Mouse (Mus musculus) liver, embryonic 12.5 days (tissue): ENCODE measurements around the gene Osbpl9. TPM values are rescaled to one million over a fixed set of nuclear protein-coding genes. Genes with fewer than 3 reads are reported as not detected.
A peak's percentile ranks its signal among the peaks of the same experiment; 100 is the strongest.

ENCODE experiments used
- ATAC-seq: fragments of 200-750 bp; cut with Nextera tagmentation; 2 replicates; pipeline ENCODE4 v1.8.0; 2017; ENCODE audit warnings: moderate number of reproducible peaks, mild to moderate bottlenecking, moderate library complexity
- H3K27ac ChIP-seq: fragments of 300-500 bp; sonication (generic); 2 replicates; pipeline ENCODE4 v1.5.1; 2016; ENCODE audit warnings: mild to moderate bottlenecking
- H3K27me3 ChIP-seq: fragments of 300-500 bp; sonication (generic); replicated peaks from 2 replicates; pipeline ENCODE4 v1.6.1; 2016; ENCODE audit warnings: mild to moderate bottlenecking, moderate library complexity
- H3K36me3 ChIP-seq: fragments of 300-500 bp; sonication (generic); 2 replicates; pipeline ENCODE4 v1.6.1; 2016; ENCODE audit warnings: mild to moderate bottlenecking, moderate library complexity
- H3K4me1 ChIP-seq: fragments of 300-500 bp; sonication (generic); 2 replicates; pipeline ENCODE4 v1.6.1; 2016
- H3K4me2 ChIP-seq: fragments of 300-500 bp; sonication (generic); 2 replicates; pipeline ENCODE4 v1.6.1; 2016; ENCODE audit warnings: mild to moderate bottlenecking, moderate library complexity
- H3K4me3 ChIP-seq: fragments of 300-500 bp; sonication (generic); 2 replicates; pipeline ENCODE4 v1.5.1; 2016; ENCODE audit warnings: mild to moderate bottlenecking, moderate library complexity
- H3K9ac ChIP-seq: fragments of 300-500 bp; sonication (generic); 2 replicates; pipeline ENCODE4 v1.6.1; 2016; ENCODE audit warnings: mild to moderate bottlenecking, moderate library complexity
- H3K9me3 ChIP-seq: fragments of 300-500 bp; sonication (generic); replicated peaks from 2 replicates; pipeline ENCODE4 v1.6.1; 2016; ENCODE audit warnings: mild to moderate bottlenecking, moderate library complexity
- WGBS: fragments of 180-500 bp; shearing (Covaris S2); methylation state at CpG from one replicate; pipeline ENCODE4 v1.1.7; 2016; ENCODE audit not compliant: insufficient replicate concordance; 5-methylcytosine and 5-hydroxymethylcytosine counted together
- polyA plus RNA-seq: library from polyadenylated mRNA; unstranded; fragments of >200 nt; fragmentation: Nextera tagmentation; extraction: Ambion mirVana; gene quantifications from 2 replicates; pipeline ENCODE4 v1.2.1, GENCODE M21; 2016

The Osbpl9 gene
- polyA plus RNA-seq, 1 experiment from 2014 or later: 33.3 TPM

DNA sequence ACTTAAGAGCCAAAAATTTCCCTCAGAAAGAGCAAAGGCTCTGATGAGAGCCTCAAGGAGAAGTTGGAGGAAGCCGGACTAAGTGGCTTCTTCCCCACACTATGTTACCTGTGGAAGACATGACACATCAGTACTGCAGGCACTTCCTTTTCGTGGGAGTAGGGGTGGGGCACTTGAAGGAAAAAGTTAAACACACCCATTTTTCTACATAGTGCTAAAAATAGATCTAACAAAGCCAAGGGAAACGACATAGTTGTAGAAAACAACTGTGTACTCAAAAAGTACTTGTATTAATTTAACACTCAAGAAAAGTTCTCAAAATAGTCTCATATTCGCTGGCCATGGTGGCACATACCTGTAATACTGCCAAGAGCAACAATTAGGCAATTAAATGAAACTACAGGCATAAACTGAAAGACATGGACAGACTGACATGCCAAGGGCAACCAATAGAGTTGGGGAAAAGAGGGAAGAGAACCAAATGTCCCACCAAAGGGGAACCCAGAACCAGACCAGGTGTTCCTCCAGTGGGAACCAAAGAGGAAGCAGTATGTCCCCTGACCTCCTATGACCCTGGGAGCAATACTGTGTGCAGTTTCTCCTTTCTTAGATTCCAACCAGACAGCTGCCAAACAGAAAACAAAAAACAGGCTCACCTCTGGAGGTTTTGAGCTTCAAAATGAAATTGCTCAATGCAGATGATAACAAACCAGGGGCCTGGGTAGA is 79.1 kb downstream of the Osbpl9 start:
- no peaks in the 10 kb centered on the region for H3K36me3 ChIP-seq
- H3K4me2 ChIP-seq: no peak overlapping the region
- WGBS: 38% methylated on average over 4 of the region's 4 CpGs
- no peak overlapping the region for H3K4me3 ChIP-seq
- no peak for ATAC-seq
- H3K27me3 ChIP-seq: no peaks in the 10 kb centered on the region
- H3K9me3 ChIP-seq: no peaks in the 10 kb centered on the region
- peaks cover 19% of the 10 kb centered on the region for H3K4me1 ChIP-seq
- no peak overlapping the region for H3K27ac ChIP-seq
- no peak overlapping the region for H3K9ac ChIP-seq

DNA sequence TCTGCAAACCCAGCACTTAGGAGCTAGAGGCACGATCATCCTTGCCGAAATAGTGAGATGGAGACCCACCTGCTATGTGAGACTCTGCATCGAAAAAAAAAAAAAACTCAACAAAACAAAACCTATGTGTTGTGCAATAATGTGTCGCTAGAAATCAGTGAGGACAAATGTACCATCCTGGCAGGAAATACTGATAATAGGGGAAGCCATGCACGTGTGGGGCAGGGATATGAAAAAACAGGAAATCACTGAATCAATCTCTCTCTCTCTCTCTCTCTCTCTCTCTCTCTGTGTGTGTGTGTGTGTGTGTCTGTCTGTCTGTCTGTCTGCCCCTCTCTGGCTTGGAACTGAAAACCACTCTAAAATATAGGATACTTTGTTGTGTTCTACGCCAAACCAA is 81.3 kb downstream of the Osbpl9 start:
- 44% methylated on average over 6 of the region's 6 CpGs for WGBS
- ATAC-seq: no peak
- H3K36me3 ChIP-seq: no peaks in the 10 kb centered on the region
- no peak overlapping the region for H3K27ac ChIP-seq
- H3K9me3 ChIP-seq: no peaks in the 10 kb centered on the region
- no peak overlapping the region for H3K4me2 ChIP-seq
- peaks cover 35% of the 10 kb centered on the region for H3K4me1 ChIP-seq
- H3K4me3 ChIP-seq: no peak overlapping the region
- H3K27me3 ChIP-seq: no peaks in the 10 kb centered on the region
- no peak overlapping the region for H3K9ac ChIP-seq

DNA sequence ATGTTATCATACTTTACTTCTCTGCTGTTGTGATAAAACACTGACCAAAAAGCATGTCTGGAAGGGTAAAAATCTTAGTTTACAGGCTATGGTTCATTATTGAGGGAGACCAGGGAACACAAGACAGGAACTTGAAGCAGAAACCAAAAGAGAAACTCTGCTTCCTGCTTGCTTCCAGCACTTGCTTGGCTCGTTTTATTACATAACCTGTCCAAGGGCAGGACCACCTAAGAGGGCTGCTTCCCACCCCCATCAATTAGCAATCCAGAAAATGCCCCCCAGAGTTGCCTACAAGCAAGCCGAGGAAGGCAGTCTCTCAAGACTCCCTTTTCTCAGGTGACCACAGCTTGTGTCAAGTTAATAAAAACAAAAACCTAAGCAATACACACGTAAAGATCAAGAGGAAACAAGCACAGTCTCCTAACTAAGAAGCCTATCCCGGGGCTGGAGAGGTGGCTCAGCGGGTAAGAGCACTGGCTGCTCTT is 82.4 kb downstream of the Osbpl9 start:
- ATAC-seq: no peak
- WGBS: 71% methylated on average over 5 of the region's 5 CpGs
- H3K4me3 ChIP-seq: no peak overlapping the region
- H3K27ac ChIP-seq: no peak overlapping the region
- peaks cover 45% of the 10 kb centered on the region for H3K4me1 ChIP-seq
- H3K36me3 ChIP-seq: no peaks in the 10 kb centered on the region
- no peak overlapping the region for H3K4me2 ChIP-seq
- H3K9ac ChIP-seq: no peak overlapping the region
- no peaks in the 10 kb centered on the region for H3K9me3 ChIP-seq
- H3K27me3 ChIP-seq: no peaks in the 10 kb centered on the region

DNA sequence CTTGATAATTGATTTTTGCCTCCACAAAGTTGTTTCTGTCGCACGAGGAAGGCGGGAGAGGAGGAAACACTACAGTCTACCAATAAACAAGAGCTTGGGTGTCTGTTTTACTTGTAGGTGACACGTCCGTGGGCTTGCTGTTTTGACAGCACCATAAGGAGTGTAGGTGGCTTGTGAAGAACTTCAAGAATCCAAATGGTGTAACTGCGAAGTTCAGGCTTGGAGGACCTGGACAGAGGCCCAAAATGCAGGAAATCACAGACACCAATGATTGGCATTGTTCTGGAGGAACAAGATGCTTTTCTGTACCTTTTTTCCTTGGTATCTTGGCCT is 83.8 kb downstream of the Osbpl9 start:
- peak; percentile 37 for ATAC-seq
- Histone ChIP-seq H3K4me1 (peaks cover 49% of the 10 kb centered on the region), H3K9me3 (no peaks in the 10 kb centered on the region), H3K4me3 (peak overlapping the region; percentile 71), H3K9ac (peak overlapping the region; percentile 78), H3K27me3 (no peaks in the 10 kb centered on the region), H3K36me3 (no peaks in the 10 kb centered on the region), H3K27ac (peak overlapping the region; percentile 82; the same call in 1 of the 2 replicates), H3K4me2 (peak overlapping the region; percentile 78)
- 6% methylated on average over 6 of the region's 6 CpGs for WGBS

DNA sequence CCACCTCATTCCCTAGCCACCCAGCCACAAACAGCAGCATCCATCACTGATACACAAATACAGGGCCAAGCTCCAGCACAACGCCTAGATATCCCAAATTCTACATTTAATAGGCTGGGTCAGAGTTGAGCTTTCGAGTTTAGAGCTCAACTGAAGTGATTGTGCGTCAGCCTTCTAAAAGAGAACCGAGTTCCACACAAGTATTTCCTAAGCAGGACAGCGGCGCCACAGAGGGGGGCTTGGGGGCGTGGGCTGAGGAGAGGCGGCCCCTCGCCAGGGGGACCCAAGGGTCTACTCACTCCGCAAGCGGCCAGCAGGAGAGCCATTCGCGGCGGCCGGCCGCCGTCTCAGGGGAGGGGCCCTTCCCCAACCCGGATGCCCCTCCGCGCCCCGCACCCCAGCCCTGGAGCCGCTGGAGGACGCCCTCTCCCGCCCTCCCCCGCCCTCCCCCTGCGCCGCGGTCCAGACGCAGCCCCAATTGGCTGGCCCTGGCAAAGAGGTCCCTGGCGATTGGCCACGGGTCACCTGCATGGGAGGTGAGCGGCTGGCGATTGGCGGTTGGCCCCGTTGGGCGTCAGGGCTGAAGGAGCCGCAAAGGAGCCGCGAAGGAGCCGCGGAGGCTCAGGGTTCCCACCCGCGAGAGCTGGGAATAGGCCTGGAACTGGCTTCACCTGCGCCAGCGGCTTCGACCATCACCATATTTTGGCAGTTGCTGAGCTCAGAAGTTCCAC is 84.3 kb downstream of the Osbpl9 start:
- H3K27ac ChIP-seq: peak overlapping the region; percentile 82
- WGBS: under 1% methylated on average over 46 of the region's 46 CpGs
- H3K27me3 ChIP-seq: no peaks in the 10 kb centered on the region
- ATAC-seq: peak; percentile 100
- H3K4me2 ChIP-seq: peak overlapping the region; percentile 78
- peak overlapping the region; percentile 71 for H3K4me3 ChIP-seq
- no peaks in the 10 kb centered on the region for H3K36me3 ChIP-seq
- peaks cover 49% of the 10 kb centered on the region for H3K4me1 ChIP-seq
- H3K9ac ChIP-seq: peak overlapping the region; percentile 78
- H3K9me3 ChIP-seq: no peaks in the 10 kb centered on the region

DNA sequence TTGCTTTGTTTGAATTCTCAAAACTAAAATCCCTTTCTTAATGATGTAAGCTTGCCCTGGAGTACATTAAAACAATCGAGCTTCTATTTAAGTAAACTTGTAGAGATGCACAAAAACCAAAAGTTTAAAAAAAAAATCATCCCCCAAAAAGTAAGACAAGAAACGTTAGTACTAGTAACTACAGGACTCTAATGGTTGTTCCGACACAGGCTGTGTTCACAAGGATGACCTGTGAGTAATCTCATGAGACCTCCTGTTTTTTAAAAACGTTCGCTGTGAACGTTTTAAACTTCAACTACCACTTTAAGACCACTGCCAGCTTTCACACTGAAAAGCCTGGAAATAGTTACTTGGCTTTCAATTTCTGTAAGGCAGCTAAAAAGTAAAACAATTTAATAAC is 85.1 kb downstream of the Osbpl9 start:
- peak overlapping the region; percentile 78 for H3K4me2 ChIP-seq
- peak overlapping the region; percentile 78 for H3K9ac ChIP-seq
- peak overlapping the region; percentile 82; the same call in 1 of the 2 replicates for H3K27ac ChIP-seq
- H3K4me3 ChIP-seq: peak overlapping the region; percentile 71
- no peaks in the 10 kb centered on the region for H3K36me3 ChIP-seq
- no peak for ATAC-seq
- WGBS: 37% methylated on average over 6 of the region's 6 CpGs
- peaks cover 46% of the 10 kb centered on the region for H3K4me1 ChIP-seq
- H3K27me3 ChIP-seq: no peaks in the 10 kb centered on the region
- H3K9me3 ChIP-seq: no peaks in the 10 kb centered on the region

DNA sequence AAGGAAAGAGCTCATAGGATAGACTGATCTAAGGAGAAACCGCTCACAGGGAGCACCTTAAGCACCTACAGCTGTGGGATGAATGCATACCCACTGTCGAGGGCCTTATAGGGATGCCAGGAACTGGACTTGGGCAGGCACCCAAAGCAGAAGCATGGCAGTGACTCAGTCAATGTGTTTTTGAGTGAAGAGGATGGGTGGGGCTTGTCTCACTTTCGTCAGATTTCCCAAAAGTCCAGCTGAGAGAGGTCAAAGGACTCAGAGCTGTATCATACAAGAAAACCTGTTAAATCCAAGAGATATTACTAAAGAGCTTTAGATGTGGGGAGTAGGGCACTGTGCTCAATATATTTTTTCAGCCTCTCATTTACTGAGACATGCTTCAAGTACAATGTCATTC is 85.6 kb downstream of the Osbpl9 start:
- H3K4me2 ChIP-seq: peak overlapping the region; percentile 78
- H3K9ac ChIP-seq: peak overlapping the region; percentile 78; the same call in 1 of the 2 replicates
- H3K4me3 ChIP-seq: peak overlapping the region; percentile 71; the same call in 1 of the 2 replicates

DNA sequence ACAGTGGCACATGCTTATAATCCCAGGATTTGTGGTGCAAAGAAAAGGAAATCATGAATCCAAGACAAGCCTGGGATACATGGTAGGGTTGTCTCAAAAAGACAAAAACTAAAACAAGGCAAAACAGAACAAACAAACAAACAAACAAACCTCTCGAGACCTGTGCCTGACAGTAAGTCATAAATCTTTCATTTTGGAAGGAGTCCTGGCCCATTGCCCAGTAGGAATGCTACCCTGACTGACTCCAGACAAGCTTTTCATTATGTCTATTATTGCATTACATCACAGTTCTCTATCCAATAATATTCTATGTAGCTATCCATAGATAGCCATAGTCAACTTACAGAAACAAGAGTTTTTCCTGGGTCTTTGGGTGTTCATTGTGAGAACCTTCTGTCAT is 86.3 kb downstream of the Osbpl9 start:
- Histone ChIP-seq H3K27me3 (no peaks in the 10 kb centered on the region), H3K4me1 (peaks cover 46% of the 10 kb centered on the region), H3K36me3 (no peaks in the 10 kb centered on the region), H3K9ac (no peak overlapping the region), H3K27ac (no peak overlapping the region), H3K4me3 (no peak overlapping the region), H3K9me3 (no peaks in the 10 kb centered on the region), H3K4me2 (no peak overlapping the region)
- 77% methylated on average over 1 of the region's 1 CpGs for WGBS
- no peak for ATAC-seq

More for the DNA sequence above, 85.6 kb downstream of the Osbpl9 start:
- H3K4me1 ChIP-seq: peaks cover 46% of the 10 kb centered on the region
- no peak for ATAC-seq
- no peaks in the 10 kb centered on the region for H3K27me3 ChIP-seq
- WGBS: 56% methylated on average over 3 of the region's 3 CpGs
- H3K9me3 ChIP-seq: no peaks in the 10 kb centered on the region
- peak overlapping the region; percentile 36; the same call in 1 of the 2 replicates for H3K27ac ChIP-seq
- no peaks in the 10 kb centered on the region for H3K36me3 ChIP-seq

DNA sequence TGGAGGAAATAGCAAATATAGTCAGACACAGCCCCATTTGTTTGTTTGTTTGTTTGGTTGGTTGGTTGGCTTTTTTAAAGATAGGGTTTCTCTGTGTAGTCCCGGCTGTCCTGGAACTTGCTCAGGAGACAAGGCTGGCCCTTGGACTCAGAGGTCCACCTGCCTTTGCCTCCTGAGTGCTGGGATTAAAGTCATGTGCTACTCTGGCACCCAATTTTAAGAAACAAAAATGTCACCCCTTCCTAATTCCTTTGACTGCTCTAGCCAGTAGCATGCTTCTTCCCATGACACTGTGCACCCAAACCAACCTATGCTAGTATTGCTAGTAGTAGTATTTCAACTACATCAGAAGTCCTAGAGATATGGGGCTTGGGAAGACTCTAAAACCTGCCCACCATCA is 87.8 kb downstream of the Osbpl9 start:
- H3K4me1 ChIP-seq: peaks cover 46% of the 10 kb centered on the region
- no peak overlapping the region for H3K4me2 ChIP-seq
- 77% methylated on average over 1 of the region's 1 CpGs for WGBS
- no peaks in the 10 kb centered on the region for H3K27me3 ChIP-seq
- H3K27ac ChIP-seq: no peak overlapping the region
- H3K9ac ChIP-seq: no peak overlapping the region
- H3K4me3 ChIP-seq: no peak overlapping the region
- no peaks in the 10 kb centered on the region for H3K9me3 ChIP-seq
- no peak for ATAC-seq
- no peaks in the 10 kb centered on the region for H3K36me3 ChIP-seq

DNA sequence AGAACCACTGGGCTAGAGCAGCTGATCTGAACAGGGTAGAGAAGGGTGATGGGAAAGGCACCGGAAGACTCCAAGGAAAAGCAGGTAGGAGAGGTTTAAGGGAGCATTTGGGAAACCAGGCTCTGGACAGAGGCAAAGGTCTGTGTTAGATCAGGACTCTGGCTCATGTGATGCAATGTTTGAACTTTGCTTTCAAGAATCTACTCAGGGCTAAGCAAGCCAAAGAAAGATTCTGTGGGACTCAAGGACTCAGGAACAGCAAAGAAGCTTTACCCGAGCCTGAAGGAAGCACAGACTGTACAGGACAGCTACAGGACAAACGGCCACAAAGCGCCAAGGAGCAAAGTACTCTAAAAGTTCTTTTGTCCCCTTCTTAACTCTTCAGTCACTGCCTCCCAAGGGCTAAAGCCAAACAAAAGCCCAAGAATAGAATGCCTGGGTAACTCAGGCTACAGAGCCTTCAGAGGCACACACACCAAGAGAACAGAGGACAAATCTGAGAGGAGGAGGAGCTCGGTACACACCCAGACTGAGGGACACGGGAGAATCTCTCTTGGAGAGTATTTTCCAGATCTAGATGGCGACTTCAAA is 89.1 kb downstream of the Osbpl9 start:
- H3K27ac ChIP-seq: peak overlapping the region; percentile 46
- H3K4me2 ChIP-seq: no peak overlapping the region
- H3K4me3 ChIP-seq: no peak overlapping the region
- no peaks in the 10 kb centered on the region for H3K27me3 ChIP-seq
- no peaks in the 10 kb centered on the region for H3K36me3 ChIP-seq
- H3K4me1 ChIP-seq: peaks cover 37% of the 10 kb centered on the region
- H3K9ac ChIP-seq: no peak overlapping the region
- H3K9me3 ChIP-seq: no peaks in the 10 kb centered on the region
- ATAC-seq: no peak
- WGBS: 62% methylated on average over 7 of the region's 7 CpGs

DNA sequence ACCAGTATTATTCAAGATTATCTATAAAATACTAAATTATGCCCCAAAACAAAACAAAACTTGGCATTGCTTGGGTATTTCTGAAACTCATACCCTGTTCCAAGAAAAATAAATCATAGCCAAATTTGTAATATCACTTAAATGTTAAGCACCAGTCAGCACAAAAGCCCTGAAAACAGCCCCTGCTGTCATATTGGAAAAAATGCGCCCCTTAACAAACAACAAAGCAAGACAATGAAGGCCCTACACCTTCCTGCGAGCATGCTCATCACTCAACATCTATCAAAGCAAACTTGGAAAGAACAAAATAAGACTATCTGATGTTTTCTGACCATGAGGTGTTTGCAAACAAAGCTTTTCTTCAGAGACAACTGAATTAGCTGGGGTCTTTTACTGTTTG is 91.1 kb downstream of the Osbpl9 start:
- Histone ChIP-seq H3K4me1 (peaks cover 26% of the 10 kb centered on the region), H3K27me3 (no peaks in the 10 kb centered on the region), H3K4me3 (no peak overlapping the region), H3K9me3 (no peaks in the 10 kb centered on the region), H3K9ac (no peak overlapping the region), H3K4me2 (no peak overlapping the region), H3K36me3 (no peaks in the 10 kb centered on the region), H3K27ac (no peak overlapping the region)
- 84% methylated on average over 2 of the region's 2 CpGs for WGBS
- no peak for ATAC-seq

DNA sequence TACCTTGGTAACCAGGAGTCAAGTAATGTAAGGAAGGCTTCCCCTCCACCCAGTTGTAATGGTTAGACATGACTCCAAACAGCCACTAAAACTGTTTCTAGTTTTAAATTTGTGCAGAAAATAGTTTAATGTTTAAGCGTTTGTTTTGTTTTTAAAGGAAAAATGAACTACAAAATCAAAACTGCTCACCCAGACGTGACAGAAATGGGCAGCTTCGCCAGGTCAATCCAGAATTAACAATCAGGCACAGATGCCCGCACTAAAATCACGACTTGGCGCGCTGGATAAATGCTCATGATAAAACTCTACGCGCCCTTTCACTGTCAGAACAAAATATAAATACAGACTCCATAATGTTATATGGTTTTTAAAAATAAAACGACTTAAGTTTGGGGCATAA is 92.4 kb downstream of the Osbpl9 start:
- H3K4me1 ChIP-seq: peaks cover 25% of the 10 kb centered on the region
- no peaks in the 10 kb centered on the region for H3K36me3 ChIP-seq
- H3K27ac ChIP-seq: no peak overlapping the region
- H3K4me3 ChIP-seq: no peak overlapping the region
- 84% methylated on average over 10 of the region's 10 CpGs for WGBS
- no peak overlapping the region for H3K4me2 ChIP-seq
- no peak for ATAC-seq
- no peaks in the 10 kb centered on the region for H3K9me3 ChIP-seq
- no peaks in the 10 kb centered on the region for H3K27me3 ChIP-seq
- no peak overlapping the region for H3K9ac ChIP-seq
